Mouse (Mus musculus) retina, postnatal 1 day (tissue): ENCODE measurements around the gene Cluap1.

ENCODE experiments used
- DNase-seq: peaks from one replicate; pipeline ENCODE4 v3.0.0-alpha.2; 2012

Gene Cluap1

GRCm38 (mm10) chr16:3908537-3909111, at the start of gene Cluap1, which contains the start of gene 1700037C18Rik:
Gene Cluap1, plus strand, starts transcription at chr16:3908801.
Gene 1700037C18Rik, minus strand, starts transcription at chr16:3908689.
- peak; percentile 97 for DNase-seq

GRCm38 (mm10) chr16:3859254-3859653, 49.3 kb upstream of the Cluap1 start:
- DNase-seq, result no peak

- DNase-seq, result no peak
These were observed 36.8 kb upstream of the Cluap1 start for GRCm38 (mm10) chr16:3871815-3872214.

GRCm38 (mm10) chr16:3872216-3873047, 36.2 kb upstream of the Cluap1 start, which contains the start of gene Naa60:
Gene Naa60, plus strand, starts transcription at chr16:3872375.
- peak; percentile 97 for DNase-seq

DNA sequence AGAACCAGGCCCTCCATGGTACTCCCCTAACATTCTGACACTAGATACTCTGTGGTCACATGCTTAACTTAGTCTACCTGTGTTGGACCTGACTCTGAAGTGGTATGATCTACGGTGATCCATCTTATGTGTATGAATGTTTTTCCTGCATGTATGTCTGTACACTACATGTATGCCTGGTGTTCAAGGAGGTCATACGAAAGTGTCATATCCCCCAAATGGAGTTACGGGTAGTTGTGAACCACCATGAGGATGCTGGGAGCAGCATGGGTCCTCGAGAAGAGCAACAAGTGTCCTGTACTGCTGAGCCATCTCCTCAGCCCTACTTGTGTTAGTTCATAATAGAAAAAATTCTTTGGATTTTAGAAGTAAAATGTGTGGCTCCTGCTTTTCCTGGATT, 32.3 kb upstream of the Cluap1 start:
- DNase-seq, result no peak

GRCm38 (mm10) chr16:3884201-3885064, 24.2 kb upstream of the Cluap1 start, which contains the start of the genes Zfp597 and Gm20695:
Gene Zfp597, minus strand, starts transcription at chr16:3884561.
Gene Gm20695, plus strand, starts transcription at chr16:3884648.
- DNase-seq, result peak; percentile 97

DNA sequence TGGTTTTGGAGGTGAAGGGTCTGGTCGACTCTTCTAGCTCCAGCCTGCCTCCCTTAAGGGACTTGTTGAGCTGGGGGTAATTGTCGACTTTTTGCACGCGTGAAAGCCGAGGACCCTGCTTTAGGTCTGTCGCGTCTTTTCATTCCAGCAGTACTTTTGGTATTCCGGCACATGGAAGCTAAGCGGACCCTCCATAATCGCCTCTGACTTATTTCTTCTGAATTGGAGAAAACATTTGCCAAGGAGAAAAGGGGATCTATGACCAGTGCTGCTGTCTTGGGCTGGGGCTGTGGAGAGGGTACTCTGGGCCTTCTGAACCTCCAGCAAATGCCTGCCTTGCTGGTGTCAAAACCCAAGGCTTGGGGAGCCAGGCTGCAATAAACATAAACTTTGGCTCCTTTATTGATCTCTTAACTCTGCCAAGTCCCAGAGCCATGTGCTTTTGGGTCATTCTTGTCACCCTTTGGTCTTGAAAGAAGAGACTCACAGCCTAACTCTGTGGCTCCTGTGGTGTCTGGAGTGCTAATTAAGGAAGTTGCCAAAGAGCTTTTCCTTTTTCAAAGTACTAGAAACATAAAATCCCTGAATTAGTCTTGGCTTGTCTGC, 23.4 kb upstream of the Cluap1 start:
- no peak for DNase-seq

DNA sequence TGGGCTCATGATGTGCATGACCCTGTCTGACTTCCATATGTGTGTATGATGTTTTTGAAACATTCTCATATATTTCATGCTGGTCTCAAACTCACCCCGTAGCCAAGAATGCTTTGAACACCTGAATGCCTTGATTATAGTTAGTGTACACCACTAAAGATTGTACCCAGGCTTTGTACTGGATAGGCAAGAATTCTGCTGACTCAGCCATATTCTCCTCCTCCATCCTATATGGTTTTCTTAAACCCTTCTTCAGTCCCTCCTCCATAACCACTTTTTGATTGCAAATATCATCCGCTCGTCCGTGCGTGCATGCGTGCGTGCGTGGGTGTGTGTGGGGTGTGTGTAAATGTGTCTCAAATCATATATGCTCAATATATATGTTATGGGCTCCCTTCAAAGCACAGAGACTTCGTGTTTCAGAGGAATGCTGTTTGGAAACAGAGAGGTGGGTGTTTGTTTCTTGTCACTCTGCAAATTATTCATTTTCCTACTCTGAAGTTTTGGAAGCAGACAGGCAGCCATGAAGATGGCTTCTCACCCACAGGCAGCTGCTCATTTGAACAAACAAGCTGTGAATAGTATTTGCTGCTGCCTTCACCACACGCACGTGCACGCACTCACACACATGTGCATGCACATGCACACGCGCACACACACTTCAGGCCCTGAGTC, 16.8 kb upstream of the Cluap1 start:
- no peak for DNase-seq

DNA sequence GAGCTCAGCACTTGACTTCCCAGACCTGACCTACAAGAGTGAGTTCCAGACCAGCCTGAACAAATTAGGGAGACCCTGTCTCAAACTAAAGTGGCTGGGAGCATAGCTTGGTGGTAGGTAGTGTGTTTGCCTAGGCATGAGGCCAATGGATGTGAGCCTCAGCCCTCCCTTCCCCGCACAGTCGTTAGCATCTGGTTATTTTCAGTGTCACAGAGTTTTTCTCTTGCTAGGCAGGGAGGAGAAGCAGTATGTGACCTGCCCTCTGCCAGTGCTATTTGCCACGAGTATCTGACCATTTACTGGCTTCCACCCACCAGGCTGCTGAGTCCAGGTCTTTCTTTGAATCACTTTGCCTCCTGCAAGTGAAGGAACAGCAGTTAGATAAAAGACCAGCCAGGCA, 14.9 kb upstream of the Cluap1 start:
- DNase-seq, result no peak

DNA sequence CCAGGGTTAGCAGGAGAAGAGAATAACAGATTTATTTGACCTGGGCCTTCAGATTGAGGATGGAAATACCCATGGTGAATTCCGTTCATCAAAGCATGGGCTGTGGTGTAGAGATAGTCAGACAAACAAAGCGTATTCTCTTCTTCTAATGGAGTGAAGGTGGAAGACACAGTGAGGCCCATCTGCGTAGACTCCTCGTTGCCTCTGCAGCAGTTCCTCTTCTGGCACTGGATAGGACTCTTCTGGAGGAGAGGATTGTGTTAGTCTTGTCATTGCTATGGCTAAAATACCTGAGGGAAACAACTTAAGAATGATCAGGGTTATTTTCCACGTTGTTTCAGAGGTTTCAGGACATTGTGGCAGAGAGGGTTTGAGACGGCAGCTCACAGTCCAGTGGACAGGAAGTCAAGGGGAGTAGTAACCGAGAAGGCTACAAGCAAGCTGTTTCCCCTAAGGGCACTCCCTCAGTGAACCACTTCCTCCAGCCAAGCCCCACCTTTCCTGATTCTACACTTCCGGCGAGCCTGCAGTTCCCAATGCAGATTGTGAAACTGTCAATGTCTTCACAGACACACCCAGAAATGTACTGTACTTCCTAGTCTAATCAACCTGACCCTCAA, 13.3 kb upstream of the Cluap1 start:
- DNase-seq, result no peak

DNA sequence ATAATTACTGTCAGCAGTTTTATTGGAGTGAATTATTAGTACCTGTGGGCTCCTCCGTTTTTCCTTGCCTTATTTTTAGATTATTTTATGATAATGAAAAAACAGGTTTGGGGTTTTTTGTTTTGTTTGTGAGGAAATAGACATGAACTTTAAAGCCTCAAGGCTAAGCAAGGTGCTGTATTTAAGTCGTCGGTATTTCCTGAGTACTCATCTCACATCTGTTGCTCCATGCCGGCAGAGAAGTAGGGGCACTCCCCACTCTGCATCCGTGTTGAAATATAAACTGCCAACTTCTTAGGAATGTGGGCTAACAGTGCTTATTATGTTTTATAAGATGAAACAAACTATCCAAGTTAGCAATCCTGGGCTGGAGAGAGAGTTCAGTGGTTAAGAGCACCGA, 12.6 kb upstream of the Cluap1 start:
- no peak for DNase-seq

GRCm38 (mm10) chr16:3896553-3896952, 12.0 kb upstream of the Cluap1 start:
- no peak for DNase-seq

- DNase-seq, result peak; percentile 5
These were observed 1.1 kb upstream of the Cluap1 start for GRCm38 (mm10) chr16:3907471-3907870.

GRCm38 (mm10) chr16:3909118-3909517, 517 bp downstream of the Cluap1 start:
- DNase-seq, result no peak

GRCm38 (mm10) chr16:3920756-3921155, 12.2 kb downstream of the Cluap1 start:
- DNase-seq, result no peak

DNA sequence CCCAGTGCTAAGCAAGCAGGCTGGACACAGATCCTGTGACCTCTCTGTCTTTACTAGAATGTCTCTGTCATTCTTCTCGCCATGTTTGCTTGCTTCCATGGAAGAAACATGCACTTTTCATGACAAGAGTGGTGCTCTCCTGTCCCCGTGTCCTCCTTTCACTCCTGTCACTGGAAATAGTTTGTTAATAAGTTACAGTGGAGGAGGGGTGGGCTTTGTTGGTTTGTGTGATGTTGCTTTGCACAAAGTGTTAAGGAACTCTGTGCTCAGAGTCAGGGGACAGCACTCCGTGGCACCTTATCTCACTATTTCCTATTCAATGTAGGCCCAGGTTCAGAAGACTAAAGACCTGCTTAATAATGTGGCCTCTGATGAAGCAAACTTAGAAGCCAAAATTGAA, 14.9 kb downstream of the Cluap1 start:
- DNase-seq, result no peak

DNA sequence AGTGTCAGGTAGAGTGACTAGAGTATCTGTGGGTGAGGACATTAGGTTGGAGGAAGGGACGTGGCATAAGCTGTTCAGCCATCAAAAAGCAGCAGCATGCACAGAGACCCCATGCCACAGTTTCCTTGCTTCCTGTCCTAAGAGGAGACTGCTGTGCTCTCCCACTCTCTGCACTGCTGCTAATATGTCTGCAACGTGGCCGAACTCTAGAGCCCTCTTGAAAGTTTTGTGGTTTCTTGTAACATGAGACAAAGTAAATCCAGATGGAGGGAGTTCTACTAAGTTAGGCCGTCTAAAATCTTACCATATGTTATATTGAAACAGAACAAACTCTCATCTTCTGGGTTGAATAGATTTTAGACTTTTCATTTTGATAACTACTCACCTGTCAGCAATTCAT, 15.4 kb downstream of the Cluap1 start:
- no peak for DNase-seq

DNA sequence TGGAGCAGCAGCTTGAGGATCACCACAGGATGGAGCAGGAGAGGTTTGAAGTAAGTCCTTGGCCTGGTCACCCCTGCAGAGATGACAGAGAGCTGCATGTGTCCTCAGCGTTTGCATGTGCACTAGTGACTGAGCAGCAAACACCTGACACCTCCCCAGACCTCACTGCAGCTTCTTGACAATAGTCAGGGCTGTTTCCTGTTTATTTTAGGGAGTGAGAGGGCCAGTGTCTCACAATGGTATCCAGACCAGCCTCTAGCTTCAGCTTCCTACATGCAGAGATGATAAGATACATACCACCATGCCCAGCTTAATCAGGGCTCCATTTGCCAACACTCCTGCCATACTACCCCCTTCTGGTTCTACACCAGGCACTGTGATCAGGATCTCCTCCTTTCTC, 20.0 kb downstream of the Cluap1 start:
- no peak for DNase-seq

DNA sequence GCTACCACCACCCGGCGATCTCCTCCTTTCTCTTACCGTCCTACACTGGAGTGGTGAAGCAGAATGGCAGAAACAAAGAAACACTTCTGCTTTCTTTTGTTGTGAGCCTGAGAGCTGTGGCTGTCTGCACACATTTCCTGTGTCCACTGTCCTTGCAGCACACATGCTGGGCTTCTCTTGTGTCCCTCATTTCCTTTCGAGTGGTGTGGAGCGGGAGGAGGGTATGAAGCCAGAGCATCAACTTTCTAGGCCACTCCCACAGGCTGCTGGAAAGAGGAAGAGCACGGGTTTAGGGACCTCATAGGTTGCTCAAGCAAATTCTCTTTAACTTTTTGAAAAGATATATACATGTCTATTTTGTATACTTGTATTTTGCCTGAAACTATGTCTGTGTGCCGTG, 20.6 kb downstream of the Cluap1 start:
- no peak for DNase-seq

DNA sequence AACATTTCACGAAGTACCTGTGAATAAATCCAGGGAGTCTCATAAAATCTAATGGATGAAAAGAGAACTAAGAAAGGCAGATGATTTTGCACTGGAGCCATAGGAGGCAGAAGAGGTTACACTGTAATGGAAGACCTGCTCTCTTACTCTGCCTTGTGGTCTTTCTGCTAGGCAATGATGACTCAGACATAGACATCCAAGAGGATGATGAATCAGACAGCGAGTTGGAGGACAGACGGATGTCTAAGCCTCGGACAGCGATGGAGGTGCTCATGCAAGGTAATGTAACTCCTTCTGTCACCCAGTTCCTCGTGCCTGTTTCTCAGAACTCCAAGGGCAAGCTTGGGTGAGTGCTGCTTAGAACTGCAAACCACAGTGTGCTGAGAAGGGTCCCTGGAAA, 24.9 kb downstream of the Cluap1 start:
- DNase-seq, result no peak

GRCm38 (mm10) chr16:3934091-3934490, 25.5 kb downstream of the Cluap1 start:
- DNase-seq, result no peak

GRCm38 (mm10) chr16:3934701-3935100, 26.1 kb downstream of the Cluap1 start:
- no peak for DNase-seq
